Mouse (Mus musculus) mesoderm, embryonic 11.5 days (tissue): ENCODE measurements around the gene Gm20388.
A peak's percentile ranks its signal among the peaks of the same experiment; 100 is the strongest.

Experiments used
- DNase-seq: peaks from one replicate; pipeline ENCODE4 v3.0.0-alpha.2; 2012; ENCODE audit warnings: low read depth, low spot score

Gm20388 gene

DNA sequence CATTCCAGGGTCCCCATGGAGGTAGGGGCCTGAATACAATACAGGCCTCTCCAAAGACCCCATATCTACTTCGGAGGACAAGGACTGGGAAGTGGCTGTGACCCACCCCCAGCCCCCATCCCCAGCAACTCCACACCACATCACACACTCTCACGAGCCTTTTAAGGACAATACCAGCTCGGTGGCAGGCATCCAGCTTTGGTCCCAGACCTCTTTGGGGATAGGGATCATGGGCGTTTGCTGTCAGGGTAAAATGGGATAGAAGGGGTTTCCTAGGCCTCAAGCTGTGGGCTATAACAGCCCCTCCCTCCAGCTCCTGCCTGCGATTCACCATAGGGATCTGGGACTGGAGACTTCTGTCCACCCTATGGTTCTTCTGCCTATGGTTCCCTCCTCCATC is 281.0 kb downstream of the Gm20388 start:
- DNase-seq = no peak

DNA sequence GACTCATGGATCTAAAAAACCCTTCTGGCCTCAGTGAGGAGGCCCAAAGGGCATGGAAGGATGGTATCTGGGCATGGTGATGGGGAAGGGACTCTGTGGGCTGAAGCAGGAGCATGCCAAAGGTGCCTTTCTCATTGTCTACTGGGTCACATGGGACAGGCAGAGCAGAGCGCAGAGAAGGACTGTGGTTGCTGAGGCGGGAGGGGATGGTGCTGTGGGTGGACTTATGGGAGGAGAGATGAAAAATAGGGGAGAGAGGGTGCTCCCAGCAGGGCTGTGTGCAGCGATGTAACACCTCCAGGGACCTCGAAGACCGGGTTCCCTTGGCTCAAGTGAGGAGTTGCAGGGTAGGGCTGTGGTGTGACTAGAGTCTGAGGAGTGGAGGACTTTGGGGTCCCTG is 281.5 kb downstream of the Gm20388 start:
- DNase-seq = no peak

DNA sequence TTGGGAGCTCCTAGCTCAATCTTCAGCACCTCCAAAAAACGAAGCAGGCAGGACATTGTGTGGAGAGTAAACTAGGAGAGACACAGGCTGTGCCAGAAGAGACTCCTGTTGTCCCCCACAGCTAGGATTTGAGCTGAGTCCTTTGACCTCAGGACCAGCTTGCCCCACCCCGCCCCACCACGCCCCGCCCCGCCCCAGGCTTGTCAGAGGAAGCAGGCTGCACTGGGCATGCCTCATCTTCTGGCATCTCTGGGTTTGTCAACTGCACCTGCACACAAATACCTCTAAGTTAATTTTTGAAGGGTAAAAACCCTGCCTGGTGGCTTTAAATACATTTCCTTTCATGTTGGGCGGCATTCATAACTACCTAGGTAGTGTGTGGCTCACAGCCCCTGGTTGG is 290.7 kb downstream of the Gm20388 start:
- no peak for DNase-seq

DNA sequence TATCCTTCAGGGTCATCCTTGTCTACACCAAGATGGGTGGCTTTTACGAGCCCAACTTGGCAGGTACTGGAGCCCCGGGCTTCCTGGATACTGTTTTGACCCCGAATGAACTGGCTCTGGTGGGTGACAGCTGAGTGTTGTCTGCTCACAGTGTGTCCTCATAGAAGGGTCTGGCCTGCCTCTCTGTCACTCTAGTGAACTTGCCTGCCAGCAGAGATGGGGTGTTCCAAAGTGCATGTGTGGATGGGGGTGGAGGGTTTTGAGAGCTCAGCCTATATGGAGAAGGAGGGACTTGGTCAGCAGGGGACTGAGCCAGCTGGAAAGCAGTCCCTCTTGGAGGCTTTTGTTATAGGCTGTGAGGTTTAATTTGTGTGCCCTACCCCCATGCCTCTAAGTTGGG is 291.9 kb downstream of the Gm20388 start:
- DNase-seq = no peak

DNA sequence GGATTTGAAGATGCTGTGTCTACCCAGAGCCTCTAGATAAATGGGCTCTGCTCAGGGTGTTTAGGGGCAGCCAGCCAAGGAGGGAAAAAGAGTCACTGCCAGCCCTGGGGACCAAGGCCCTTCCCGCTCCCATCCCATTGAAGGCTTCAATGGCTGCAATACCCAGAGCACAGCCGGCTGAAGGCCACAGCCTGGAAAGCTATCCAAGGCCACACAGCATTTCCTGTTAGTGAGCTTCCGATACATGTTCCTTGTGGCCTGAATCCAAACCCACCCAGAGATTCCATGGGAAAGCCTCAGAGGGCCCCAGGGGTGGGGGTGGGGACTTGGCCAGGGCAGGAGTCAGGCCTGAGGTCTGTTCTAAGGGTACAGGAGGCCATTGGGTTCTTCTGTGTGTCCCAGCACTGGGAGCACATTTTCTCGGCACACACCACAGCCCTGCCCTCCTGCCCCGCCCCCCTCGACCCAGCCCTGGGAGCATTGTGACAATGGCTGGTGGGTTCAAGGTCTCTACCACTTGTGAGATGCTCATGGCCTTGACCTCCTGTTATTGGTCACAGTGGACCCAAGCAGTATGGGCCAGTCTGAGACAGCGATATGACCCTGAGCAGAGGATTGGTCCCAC is 294.2 kb downstream of the Gm20388 start:
- DNase-seq = no peak

DNA sequence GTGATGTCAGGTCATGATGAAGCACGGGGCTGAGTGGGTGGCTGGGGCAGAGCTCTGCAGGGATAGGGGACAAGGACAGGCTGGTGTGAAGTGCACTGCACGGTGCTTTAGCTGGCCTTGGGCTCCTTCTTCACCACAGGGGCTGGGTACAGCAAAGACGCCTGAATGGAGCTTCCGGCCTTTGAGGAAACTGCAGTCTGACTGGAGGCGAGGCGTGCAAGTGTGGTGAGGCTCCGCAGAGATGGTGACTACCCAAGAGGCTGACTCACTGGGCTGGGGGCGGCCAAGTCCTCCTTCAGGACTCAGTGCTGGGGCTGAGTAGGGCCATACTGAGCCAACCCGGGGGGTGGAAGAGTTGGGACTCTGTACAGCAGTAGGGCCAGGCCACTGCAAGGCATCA is 295.3 kb downstream of the Gm20388 start:
- no peak for DNase-seq

DNA sequence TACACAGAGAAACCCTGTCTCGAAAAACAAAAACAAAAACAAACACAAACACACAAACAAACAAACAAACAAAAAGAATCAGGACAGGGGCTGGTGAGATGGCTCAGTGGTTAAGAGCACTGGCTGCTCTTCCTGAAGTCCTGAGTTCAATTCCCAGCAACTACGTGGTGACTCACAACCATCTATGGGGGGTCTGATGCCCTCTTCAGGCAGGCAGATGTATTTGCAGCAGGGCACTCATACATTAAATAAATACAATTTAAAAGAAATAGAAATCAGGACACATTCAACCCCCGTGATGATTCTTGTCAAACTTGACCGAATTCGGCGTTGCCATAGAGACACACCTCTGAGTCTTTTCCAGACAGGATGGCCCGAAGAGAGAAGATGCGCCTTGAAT is 296.7 kb downstream of the Gm20388 start:
- DNase-seq = no peak

DNA sequence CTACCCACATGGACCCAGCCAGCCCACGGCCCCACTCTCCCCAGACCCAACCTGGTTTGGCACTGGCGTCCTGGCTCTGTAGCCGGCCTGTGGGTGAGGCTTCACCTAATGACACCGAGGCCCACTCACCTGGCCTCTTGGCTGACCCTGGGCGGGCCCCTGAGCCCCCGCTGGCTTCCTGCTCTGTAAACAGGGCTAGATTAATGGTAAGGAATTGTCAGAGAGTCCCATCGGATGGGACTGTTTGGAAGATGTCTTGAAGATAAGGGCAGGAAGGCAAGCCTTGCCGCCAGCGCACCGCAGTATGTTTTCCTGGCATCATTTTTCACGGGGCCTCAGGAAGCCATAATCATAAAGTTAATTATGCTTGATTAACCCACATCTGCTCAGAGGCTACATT is 297.5 kb downstream of the Gm20388 start:
- no peak for DNase-seq

DNA sequence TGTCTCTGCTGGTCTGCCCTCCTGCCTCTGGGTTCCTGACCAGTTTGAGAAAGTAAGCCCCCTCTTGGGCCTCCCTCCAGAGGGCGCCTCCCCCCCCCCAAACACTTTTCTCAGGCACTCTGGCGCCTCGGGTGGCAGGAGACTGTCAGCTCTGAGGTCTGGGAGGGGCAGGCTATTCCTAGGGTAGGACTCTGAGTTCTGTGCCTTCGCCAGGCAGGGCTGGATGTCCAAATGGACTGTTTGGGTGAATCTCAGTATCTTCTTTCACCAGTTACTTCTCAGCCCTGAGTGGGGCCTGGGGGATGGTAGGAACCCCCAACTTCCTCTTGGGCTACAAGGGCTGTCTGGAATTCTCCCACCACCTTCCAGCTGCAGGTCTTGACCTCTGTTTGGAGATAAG is 300.7 kb downstream of the Gm20388 start:
- no peak for DNase-seq

DNA sequence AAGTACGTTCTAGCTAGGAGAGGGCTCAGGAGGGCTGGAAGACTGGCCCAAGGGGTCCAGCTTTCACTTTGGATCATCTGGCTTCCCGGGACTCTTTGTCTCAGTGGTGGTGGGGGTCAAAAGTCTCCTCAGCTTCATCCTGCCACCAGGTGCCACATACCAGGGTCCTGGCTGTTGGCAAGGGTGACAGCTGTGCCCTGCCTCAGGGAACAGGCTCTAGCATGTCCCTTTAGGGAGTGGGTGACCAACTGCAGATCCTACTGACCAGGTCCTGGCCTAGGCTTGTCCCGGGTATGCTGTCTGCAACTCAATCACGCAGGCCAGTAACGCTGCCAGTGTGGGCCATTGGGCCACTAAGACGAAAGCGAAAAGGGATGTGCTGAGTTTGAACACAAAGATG is 302.0 kb downstream of the Gm20388 start:
- DNase-seq = no peak

DNA sequence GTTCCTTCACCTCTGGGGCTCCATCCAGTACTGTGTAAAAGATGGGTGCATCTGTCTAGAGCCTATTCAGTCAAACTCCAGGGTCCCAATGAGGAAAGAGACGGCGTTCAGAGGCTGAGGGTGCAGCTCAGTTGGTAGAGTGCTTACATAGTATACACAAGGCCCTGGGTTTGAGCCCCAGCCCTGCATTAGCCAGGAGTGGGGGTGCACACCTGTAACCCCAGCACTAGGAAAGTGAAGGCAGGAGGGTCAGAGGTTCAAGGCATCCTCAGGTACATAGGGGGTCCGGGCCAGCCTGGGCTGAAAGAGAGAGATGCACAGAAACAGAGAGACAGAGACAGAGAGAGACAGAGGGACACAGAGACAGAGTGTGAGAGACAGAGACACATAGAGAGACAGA is 302.6 kb downstream of the Gm20388 start:
- DNase-seq = no peak

DNA sequence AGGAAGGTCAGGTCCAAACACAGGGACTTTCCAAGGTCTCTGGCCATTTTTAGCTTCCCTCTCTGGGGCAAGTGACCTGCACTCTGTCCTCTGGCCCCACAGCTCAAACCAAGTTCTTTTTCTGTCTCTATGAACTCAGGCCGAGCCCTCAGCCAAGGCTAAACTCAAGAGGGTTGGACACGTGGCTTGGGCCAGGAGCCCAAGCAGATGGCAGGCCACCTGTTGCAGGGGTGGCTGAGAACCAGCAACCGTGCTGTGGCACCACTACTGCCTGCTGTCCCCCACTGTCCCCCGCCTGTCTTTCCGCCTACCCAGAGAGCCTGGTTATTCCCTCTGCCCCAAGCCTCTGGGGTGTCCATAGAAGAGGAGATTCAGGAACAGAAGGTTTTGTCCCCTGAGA is 303.3 kb downstream of the Gm20388 start:
- DNase-seq = no peak

DNA sequence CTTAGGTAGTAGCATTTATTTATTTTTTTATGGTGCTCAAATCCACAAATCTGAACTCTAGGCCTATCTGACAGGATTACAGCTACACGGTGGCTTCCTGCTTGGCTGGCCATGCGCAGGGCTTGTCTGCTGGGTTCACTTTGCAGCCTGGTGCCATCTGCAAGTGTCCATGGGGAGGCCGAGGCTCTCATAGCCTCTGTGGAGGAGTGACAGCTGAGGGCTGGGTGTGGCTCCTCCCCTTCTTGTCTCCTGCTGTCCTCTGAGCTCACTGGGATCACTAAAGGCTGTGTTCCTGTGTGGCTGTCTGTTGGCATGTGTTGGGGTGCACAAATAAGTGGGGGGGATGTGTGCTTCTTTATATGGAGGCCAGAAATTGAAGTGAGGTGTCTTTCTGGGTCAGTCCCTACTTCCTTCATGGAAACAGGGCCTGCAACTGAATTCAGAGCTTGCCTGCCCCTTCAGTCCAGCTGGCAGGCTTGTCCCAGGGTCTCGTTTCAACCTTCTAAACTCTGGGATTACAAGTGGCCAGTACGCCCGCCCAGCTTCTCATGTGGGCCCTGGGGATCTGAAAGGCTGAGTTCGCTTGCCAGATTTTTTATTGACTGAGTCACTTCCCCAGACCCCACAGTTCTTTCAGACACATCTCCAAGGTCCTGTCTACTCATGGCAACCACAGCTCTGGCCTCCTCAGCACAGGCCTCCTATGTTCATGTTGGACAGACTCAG is 304.9 kb downstream of the Gm20388 start:
- no peak for DNase-seq

DNA sequence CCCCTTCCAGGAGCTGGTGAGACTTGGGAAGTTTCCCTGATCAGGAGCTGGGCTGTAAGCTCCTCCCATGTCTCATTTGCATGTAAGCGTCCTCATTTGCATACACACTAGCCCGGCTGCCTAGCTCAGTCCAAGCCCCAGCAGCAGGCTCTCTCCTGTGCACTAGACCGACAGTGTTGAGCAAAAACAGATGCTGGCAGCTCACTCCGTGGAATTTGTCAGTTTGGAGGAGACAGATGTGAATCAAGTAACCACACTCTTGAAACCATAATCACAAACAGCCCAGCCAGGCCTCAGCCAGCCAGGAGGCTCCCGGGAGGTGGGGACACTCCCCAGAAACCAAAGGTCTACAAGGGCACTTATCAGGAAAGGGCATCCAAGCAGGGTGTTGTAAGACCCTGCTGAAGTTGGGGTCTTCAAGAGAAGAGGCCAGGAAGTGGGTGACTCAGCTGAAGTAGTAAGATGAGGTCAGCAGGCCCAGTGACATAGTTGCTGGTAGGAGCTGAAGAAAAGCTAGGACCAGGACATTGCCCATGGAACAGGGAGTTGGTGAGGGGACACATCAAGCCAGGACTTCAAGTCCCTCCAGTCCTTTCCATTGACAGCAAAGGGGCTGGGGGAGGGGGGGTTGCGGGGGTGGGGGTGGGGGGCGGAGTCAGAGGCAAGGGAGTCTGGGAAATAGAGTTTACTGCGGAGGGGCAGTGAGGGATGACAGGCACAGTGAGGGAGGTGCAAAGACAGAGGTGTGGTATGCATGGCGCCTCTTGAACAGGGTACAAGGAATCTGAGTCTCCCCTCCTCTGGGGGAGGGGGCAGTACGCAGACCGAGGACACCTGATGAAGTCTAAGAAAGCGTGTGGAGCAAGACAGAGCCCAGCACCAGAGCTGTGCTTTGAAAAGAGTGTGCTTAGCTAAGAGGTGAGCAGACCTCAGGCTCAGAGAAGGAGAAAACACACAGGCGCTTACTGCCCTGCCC is 306.5 kb downstream of the Gm20388 start:
- peak; percentile 80 for DNase-seq

DNA sequence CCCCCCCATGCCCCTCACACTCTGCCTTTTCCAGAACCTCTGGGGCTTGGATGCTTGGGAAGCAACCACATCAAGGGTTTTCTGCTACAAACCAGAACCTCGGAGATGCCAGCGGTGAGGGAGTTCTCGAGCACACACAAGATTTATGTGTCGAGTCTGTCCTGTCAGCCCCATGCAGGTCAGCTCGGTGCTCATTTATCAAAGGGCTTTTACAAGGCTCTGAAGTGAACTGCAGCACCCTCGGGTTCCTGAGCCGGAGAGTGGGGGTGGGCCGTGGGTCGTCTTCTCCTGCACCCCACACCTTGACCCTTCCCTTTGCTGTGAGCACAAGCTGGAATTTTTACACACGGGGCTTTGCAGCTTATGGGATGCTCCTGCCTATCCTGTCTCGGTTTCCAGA is 311.9 kb downstream of the Gm20388 start:
- no peak for DNase-seq

DNA sequence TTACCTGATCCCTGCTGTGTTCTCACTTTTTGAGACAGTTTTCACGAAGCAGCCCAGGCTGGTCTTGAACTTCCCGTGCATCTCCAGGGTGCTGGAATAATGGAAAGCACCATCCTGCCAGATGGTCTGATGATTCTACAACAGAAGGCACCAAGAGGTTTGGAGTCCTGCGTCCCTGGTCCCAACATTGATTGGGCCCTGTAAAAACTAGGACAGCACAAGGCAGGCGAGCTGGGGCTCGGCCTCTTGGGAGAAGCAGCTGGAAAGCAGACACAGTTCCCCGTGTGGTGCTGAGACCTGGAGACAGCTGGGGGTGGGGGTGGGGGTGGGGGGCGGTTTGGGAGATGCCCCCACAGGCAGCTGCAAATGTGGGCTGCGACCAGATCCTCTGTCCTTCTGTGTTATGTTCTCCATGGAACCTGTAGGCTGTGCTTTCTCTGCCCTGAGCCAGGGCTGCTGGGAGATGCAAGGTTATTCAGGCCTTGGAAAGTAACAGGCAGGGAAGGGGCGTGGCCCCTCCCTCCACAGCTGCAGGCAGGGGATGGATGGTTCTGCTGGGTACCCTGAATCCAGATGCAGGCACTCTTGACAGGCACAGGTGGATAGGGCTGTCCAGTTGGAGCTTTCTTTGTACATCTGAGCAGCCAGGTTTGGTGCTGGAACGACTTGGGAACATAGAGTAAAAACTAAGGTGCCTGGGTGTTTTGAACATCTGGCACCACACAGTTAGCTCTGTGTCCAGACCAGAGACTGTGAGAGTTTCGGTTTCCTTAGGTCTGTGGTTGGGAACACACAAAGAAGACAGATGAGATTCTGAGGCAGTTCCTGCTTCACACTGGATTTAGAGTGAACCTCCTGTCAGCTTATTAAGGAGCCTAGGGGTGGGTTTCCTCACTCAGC is 314.1 kb downstream of the Gm20388 start:
- DNase-seq = no peak

DNA sequence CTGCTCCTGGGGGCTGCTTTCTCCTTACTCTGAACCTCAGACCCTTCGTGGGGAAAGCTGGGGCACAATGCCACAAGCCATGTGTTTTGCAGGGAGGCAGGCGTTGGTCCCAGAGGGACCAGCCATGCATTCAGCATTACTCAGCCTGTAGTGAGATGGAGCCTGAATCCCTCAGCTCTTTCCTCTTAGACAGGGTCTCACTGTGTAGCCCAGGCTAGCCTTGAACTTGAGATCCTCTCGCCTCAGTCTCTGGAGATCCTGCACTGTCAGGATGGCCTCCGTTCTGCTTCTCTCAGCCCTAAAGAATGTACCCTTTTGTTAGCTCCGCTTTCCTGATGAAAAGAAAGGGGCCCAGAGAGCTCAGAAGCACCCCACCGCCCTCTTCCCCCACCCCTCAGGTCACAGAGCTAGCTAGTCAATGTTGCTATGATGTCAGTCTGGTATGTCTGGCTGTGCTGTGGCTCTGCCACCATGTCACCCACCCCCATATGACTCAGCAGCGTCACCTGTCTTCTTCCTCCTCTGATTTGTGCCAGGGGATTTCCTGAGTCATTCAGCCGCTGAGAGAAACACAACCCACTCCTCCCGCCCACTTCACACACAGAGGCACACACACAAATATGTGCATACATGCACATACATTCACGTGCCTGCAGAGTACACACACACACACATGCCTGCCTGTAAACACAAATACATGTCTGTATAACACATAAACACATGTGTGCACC is 314.9 kb downstream of the Gm20388 start:
- no peak for DNase-seq

DNA sequence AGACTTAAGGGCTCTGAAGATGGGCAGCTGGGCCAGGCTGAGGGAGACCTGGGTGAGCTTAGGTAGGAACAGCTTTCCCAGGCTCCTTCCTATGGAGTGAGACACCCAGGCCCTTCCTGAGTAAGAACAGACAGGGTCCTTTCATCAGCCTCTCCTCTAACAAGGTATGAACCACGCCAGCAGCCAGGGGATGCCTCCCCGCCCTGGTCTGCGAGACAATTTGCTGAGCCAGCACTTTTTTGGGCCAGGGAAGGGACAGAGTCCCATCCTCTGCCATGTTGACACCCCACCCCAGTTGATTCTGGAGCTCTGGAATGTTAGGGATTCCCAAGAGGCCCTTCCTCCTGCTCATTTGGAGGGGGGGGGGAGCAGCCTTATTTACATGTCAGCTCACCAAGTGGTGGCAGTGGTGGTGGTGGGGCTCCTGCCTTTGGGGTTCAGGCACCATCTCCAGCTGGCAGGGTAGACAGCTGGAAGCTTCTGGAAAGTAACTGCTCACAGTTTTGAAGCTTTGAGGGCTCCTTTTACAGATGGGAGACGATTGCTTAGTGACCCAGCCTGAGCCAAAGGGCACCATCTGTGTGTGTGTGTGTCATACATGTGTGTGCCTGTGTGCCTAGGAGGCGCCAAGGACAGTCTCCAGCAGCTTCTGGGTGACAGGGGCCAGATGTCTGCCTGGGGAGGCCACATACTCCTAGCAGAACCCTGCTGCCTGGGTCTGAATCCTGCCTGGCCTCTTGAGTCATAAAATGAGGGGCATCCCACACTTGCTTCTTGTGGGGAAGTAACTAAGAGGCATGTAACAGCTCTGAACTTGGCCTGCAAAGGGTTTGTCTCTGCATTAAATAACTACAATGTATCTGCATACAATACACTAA is 316.3 kb downstream of the Gm20388 start:
- DNase-seq = no peak

DNA sequence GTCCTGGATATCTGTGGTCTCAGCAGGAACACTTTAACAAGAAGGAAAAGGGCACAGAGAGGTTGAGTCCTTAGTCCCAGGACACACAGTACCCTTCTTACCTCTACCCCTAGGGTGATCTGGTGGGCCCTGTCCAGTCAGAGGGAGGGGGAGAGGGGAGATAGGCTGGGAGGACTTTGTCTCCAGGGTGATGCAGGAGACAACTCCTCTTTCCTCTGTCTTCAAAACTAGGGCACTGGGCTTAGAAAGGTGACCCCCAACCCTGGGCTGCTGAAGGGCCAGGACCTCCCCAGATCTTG is 316.9 kb downstream of the Gm20388 start:
- DNase-seq = no peak
